Mouse (Mus musculus) midbrain, postnatal 0 days (tissue): ENCODE results near the gene Dda1. TPM values are rescaled to one million over a fixed set of nuclear protein-coding genes. Genes with fewer than 3 reads are reported as not detected.

Experiments
- ATAC-seq: fragments of 200-750 bp; cut with Nextera tagmentation; 2 replicates; pipeline ENCODE4 v1.8.0; 2017; ENCODE audit warnings: moderate number of reproducible peaks, mild to moderate bottlenecking, moderate TSS enrichment, moderate library complexity; ENCODE audit not compliant: low FRiP score
- DNase-seq: peaks from one replicate; pipeline ENCODE4 v3.0.0-alpha.2; 2015; ENCODE audit warnings: low spot score
- H3K27ac ChIP-seq: fragments of 300-500 bp; sonication (generic); 2 replicates; pipeline ENCODE4 v1.5.1; 2014; ENCODE audit warnings: low read depth, mild to moderate bottlenecking, low read length, mixed read lengths
- H3K27me3 ChIP-seq: fragments of 300-500 bp; sonication (generic); 2 replicates; pipeline ENCODE4 v1.6.1; 2014; ENCODE audit warnings: low read length, control low read depth, mixed read lengths; ENCODE audit not compliant: insufficient read depth
- H3K36me3 ChIP-seq: fragments of 300-500 bp; sonication (generic); 2 replicates; pipeline ENCODE4 v1.6.1; 2014; ENCODE audit warnings: low read length, control low read depth, mixed read lengths; ENCODE audit not compliant: insufficient read depth
- H3K4me1 ChIP-seq: fragments of 300-500 bp; sonication (generic); 2 replicates; pipeline ENCODE4 v1.6.1; 2014; ENCODE audit warnings: mild to moderate bottlenecking, control low read depth, antibody characterized with exemption, low read length, mixed read lengths; ENCODE audit not compliant: insufficient read depth
- H3K4me2 ChIP-seq: fragments of 300-500 bp; sonication (generic); 2 replicates; pipeline ENCODE4 v1.6.1; 2014; ENCODE audit warnings: low read depth, mild to moderate bottlenecking, low read length, mixed read lengths; ENCODE audit not compliant: poor library complexity, severe bottlenecking
- H3K4me3 ChIP-seq: fragments of 300-500 bp; sonication (generic); 2 replicates; pipeline ENCODE4 v1.5.1; 2014; ENCODE audit warnings: low read depth, mild to moderate bottlenecking, low read length, moderate library complexity
- H3K9ac ChIP-seq: fragments of 300-500 bp; sonication (generic); replicated peaks from 2 replicates; pipeline ENCODE4 v1.6.1; 2014; ENCODE audit warnings: mild to moderate bottlenecking, low read length, moderate library complexity, mixed read lengths; ENCODE audit not compliant: poor library complexity, severe bottlenecking
- H3K9me3 ChIP-seq: fragments of 300-500 bp; sonication (generic); 2 replicates; pipeline ENCODE4 v1.6.1; 2016; ENCODE audit warnings: low read length, control low read depth
- CTCF ChIP-seq: IDR thresholded peaks from 2 replicates; pipeline ENCODE4 v1.5.1; 2016; ENCODE audit warnings: antibody characterized with exemption, mild to moderate bottlenecking
- WGBS: fragments of 180-500 bp; shearing (Covaris S2); extraction: QIAGEN DNeasy Blood & Tissue Kit; methylation state at CpG from one replicate; pipeline ENCODE4 v1.1.7; 2014; 5-methylcytosine and 5-hydroxymethylcytosine counted together
- polyA plus RNA-seq: library from polyadenylated mRNA; unstranded; fragments of >200 nt; fragmentation: Nextera tagmentation; extraction: Ambion mirVana; gene quantifications from 2 replicates; pipeline ENCODE4 v1.2.1, GENCODE M21; 2015
- total RNA-seq: library from RNA; depleted of rRNA; stranded (reverse); fragments of >200 nt; gene quantifications from 2 replicates; pipeline ENCODE4 v1.2.3, GENCODE M21; 2014

Dda1 gene
- total and polyA plus RNA-seq, 2 experiments from 2014 or later: 211 to 269 TPM

GRCm38 (mm10) chr8:71483932-71484331 is 14.9 kb downstream of the Dda1 start:
- no peak overlapping the region for H3K27ac ChIP-seq
- no peak overlapping the region for H3K9ac ChIP-seq
- H3K4me3 ChIP-seq: no peak overlapping the region
- H3K36me3 ChIP-seq: peaks cover 39% of the 10 kb centered on the region
- no peaks in the 10 kb centered on the region for H3K27me3 ChIP-seq
- WGBS: 58% methylated on average over 8 of the region's 8 CpGs
- ATAC-seq (no peak), DNase-seq (peak; percentile 50)
- no peaks in the 10 kb centered on the region for H3K9me3 ChIP-seq
- H3K4me2 ChIP-seq: no peak overlapping the region
- no peak for TF ChIP-seq CTCF
- H3K4me1 ChIP-seq: 0 out of 2 replicates have a peak, but pooled peaks cover 12% of the 10 kb centered on the region

GRCm38 (mm10) chr8:71484736-71485135 is 15.7 kb downstream of the Dda1 start:
- ATAC-seq: no peak
- H3K9ac ChIP-seq: peak overlapping the region; percentile 95; the same call in 1 of the 2 replicates
- TF ChIP-seq CTCF: no peak
- H3K9me3 ChIP-seq: no peaks in the 10 kb centered on the region
- no peak for DNase-seq
- peak overlapping the region; percentile 88 for H3K4me2 ChIP-seq
- WGBS: 95% methylated on average over 19 of the region's 19 CpGs
- peaks cover 34% of the 10 kb centered on the region for H3K36me3 ChIP-seq
- peak overlapping the region; percentile 95 for H3K4me3 ChIP-seq
- H3K4me1 ChIP-seq: 0 out of 2 replicates have a peak, but pooled peaks cover 12% of the 10 kb centered on the region
- no peak overlapping the region for H3K27ac ChIP-seq
- H3K27me3 ChIP-seq: no peaks in the 10 kb centered on the region

- Histone ChIP-seq H3K9ac (peak within 1 kb of the TSS; percentile 95), H3K27ac (peak within 1 kb of the TSS; percentile 82), H3K9me3 (no peaks in the 10 kb centered on the region), H3K4me3 (peak within 1 kb of the TSS; percentile 95), H3K36me3 (peaks cover 31% of the 10 kb centered on the region), H3K27me3 (no peaks in the 10 kb centered on the region), H3K4me2 (peak within 1 kb of the TSS; percentile 88), H3K4me1 (0 out of 2 replicates have a peak, but pooled peaks cover 12% of the 10 kb centered on the region)
- ATAC-seq (peak; percentile 80), DNase-seq (peak; percentile 95)
- WGBS: 6% methylated on average over 56 of the region's 58 CpGs
- no peak for TF ChIP-seq CTCF
Observed at GRCm38 (mm10) chr8:71485142-71486135, 16.4 kb downstream of the Dda1 start, which contains the start of gene Ano8. Gene Ano8, minus strand, starts transcription at chr8:71485963.

GRCm38 (mm10) chr8:71486136-71486529 is 17.1 kb downstream of the Dda1 start:
- Histone ChIP-seq H3K9me3 (no peaks in the 10 kb centered on the region), H3K27ac (no peak overlapping the region), H3K9ac (0 out of 2 replicates have a peak overlapping the region, but pooled peaks have one; percentile 39), H3K36me3 (peaks cover 26% of the 10 kb centered on the region), H3K27me3 (no peaks in the 10 kb centered on the region), H3K4me1 (0 out of 2 replicates have a peak, but pooled peaks cover 12% of the 10 kb centered on the region), H3K4me2 (peak overlapping the region; percentile 88), H3K4me3 (peak overlapping the region; percentile 95)
- WGBS: 13% methylated on average over 7 of the region's 7 CpGs
- DNase-seq (no peak), ATAC-seq (no peak)
- TF ChIP-seq CTCF: no peak

- peaks cover 29% of the 10 kb centered on the region for H3K36me3 ChIP-seq
- no peaks in the 10 kb centered on the region for H3K9me3 ChIP-seq
- H3K9ac ChIP-seq: peak within 1 kb of the TSS; percentile 75
- H3K4me2 ChIP-seq: peak within 1 kb of the TSS; percentile 100
- WGBS: 0% methylated on average over 33 of the region's 33 CpGs
- peak within 1 kb of the TSS; percentile 43 for H3K27ac ChIP-seq
- no peak for TF ChIP-seq CTCF
- 0 out of 2 replicates have a peak, but pooled peaks cover 12% of the 10 kb centered on the region for H3K4me1 ChIP-seq
- H3K4me3 ChIP-seq: peak within 1 kb of the TSS; percentile 66
- DNase-seq (peak; percentile 83), ATAC-seq (peak; percentile 32)
- no peaks in the 10 kb centered on the region for H3K27me3 ChIP-seq
Observed at GRCm38 (mm10) chr8:71487691-71488445, 18.9 kb downstream of the Dda1 start, which contains the start of gene Gtpbp3. Gene Gtpbp3, plus strand, starts transcription at chr8:71488103.
